ENCODE assay signal across 11 mouse cellular contexts in the genomic region with DNA sequence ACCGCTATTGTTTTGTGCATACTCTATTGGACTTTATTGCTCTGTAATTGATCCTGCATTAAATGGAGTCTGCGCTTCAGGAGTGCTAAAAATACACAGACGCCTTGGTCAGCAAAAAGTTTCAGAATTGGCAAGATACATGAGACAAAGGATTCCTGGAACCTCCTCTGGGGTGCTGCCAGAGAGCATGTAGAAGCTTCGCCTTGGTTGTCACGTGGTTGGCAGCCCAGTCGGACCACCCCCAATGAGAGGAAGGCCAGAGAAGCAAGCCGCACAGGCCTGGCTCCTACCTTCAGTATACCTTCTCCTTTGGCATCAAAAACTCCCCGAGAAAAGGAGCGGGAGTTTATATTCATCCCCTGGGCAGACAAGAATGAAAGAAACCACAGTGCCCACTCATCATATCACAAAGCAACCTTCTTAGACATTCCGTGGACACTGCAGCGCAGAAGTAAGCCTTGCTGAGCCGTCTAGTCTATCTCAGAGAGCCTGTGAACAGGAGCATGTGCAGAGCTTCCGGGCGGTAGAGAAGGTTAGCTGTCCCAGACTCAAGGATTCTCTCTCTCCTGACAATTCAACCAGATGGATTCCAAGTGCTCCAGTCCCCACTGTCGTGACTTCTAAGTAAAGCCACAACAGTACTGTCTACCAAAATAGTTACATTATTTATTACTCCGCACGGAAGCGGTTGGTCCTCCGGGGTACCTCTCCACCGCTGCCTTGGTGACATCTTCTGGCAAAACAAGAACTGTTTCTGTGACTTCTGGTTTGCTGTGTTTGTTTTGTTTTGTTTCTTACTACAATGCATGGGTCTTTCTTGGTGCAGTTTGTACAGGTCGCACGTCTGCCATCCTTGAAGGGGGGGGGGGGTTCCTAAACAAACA.
DNase-seq lines count a peak whose midpoint lies in the region; ATAC-seq lines count a peak whose summit lies in the region.
"Had no signal": no experiment of that assay in that cellular context is flagged by ENCODE, and none has a peak within 500 bp of the region (broad histone marks: within the 10 kb centered on the region; RNA-seq: fewer than 3 reads in every experiment).

No protein-coding gene starts in this region.

- DNase-seq in adrenal gland, postnatal 14 days: peak; percentile 22
- no peak for DNase-seq in adrenal gland, postnatal 25 days
- no peak for DNase-seq in limb, embryonic 10.5 days (ENCODE audit: low spot score)
- peak; percentile 21 to 40 for DNase-seq in gastrocnemius, postnatal 4 days (ENCODE audit: low spot score in 2 of 2)
- DNase-seq in naive thymus-derived CD4-positive, alpha-beta T cell, adult 2 months (ENCODE audit: low read depth): peak; percentile 4
- no peak for DNase-seq in spleen, adult 18-20 months
- no peak for DNase-seq in heart, postnatal 36 days
- DNase-seq: cerebellum, adult 11 months had no signal

- no peaks in the 10 kb centered on the region for H3K27me3 ChIP-seq in limb, embryonic 13.5 days
- no peaks in the 10 kb centered on the region for H3K27me3 ChIP-seq in limb, embryonic 10.5 days (ENCODE audit: low read depth, poor library complexity, severe bottlenecking)
- H3K27me3 ChIP-seq: limb, embryonic 12.5 days; midbrain, embryonic 15.5 days had no signal

- no peak overlapping the region for H3K4me3 ChIP-seq in limb, embryonic 13.5 days
- no peak overlapping the region for H3K4me3 ChIP-seq in limb, embryonic 10.5 days
- H3K4me3 ChIP-seq: limb, embryonic 12.5 days; midbrain, embryonic 15.5 days had no signal

- H3K4me2 ChIP-seq in limb, embryonic 13.5 days (replicated peaks): no peak overlapping the region
- H3K4me2 ChIP-seq: limb, embryonic 12.5 days; midbrain, embryonic 15.5 days had no signal

- H3K36me3 ChIP-seq in limb, embryonic 13.5 days: no peaks in the 10 kb centered on the region
- no peaks in the 10 kb centered on the region for H3K36me3 ChIP-seq in limb, embryonic 10.5 days
- H3K36me3 ChIP-seq: limb, embryonic 12.5 days; midbrain, embryonic 15.5 days had no signal

- no peaks in the 10 kb centered on the region for H3K9me3 ChIP-seq in limb, embryonic 13.5 days
- H3K9me3 ChIP-seq in limb, embryonic 10.5 days (replicated peaks): no peaks in the 10 kb centered on the region
- H3K9me3 ChIP-seq: limb, embryonic 12.5 days; midbrain, embryonic 15.5 days had no signal

- 0 out of 2 replicates have a peak, but pooled peaks have one; percentile 29 for ATAC-seq in limb, embryonic 13.5 days (ENCODE audit: low FRiP score, low read depth)
- ATAC-seq: midbrain, embryonic 15.5 days had no signal

- H3K27ac ChIP-seq in limb, embryonic 13.5 days: no peak overlapping the region
- no peak overlapping the region for H3K27ac ChIP-seq in limb, embryonic 10.5 days
- H3K27ac ChIP-seq: limb, embryonic 12.5 days; midbrain, embryonic 15.5 days had no signal

- intact Hi-C loops in heart, postnatal 36 days (cut with DNase I): loop anchor here (5.0 kb wide), 1 partner anchor 49 kb away; no protein-coding TSS in a partner anchor

- H3K4me1 ChIP-seq in limb, embryonic 13.5 days: peaks cover 18% of the 10 kb centered on the region; the same call in 1 of the 2 replicates
- H3K4me1 ChIP-seq in limb, embryonic 10.5 days: peaks cover 10% of the 10 kb centered on the region
- H3K4me1 ChIP-seq: midbrain, embryonic 15.5 days had no signal

- WGBS in limb, embryonic 13.5 days: 81% methylated on average over 22 of the region's 22 CpGs
- WGBS in limb, embryonic 10.5 days: 89% methylated on average over 22 of the region's 22 CpGs

- H3K9ac ChIP-seq in limb, embryonic 13.5 days: no peak overlapping the region
- H3K9ac ChIP-seq: limb, embryonic 12.5 days; midbrain, embryonic 15.5 days had no signal

Comparison
In these comparisons a context has a peak if more than half of its experiments do, and no peak if none do; other contexts are left out.
1. DNase-seq: peak in adrenal gland, postnatal 14 days (single experiment), gastrocnemius, postnatal 4 days (2 of 2) and naive thymus-derived CD4-positive, alpha-beta T cell, adult 2 months (single experiment); none in adrenal gland, postnatal 25 days (single experiment), limb, embryonic 10.5 days (single experiment), spleen, adult 18-20 months (0 of 2) and heart, postnatal 36 days (0 of 2).